Mouse (Mus musculus) liver, adult 2 months (tissue): ENCODE data around the gene Clptm1.

Experiments used
- CTCF ChIP-seq: fragments of 200-500 bp; IDR thresholded peaks from 2 replicates; pipeline ENCODE4 v1.5.1; 2011; ENCODE audit warnings: low read depth, low read length, control low read depth
- POLR2A ChIP-seq: fragments of 200-500 bp; IDR thresholded peaks from 2 replicates; pipeline ENCODE4 v1.6.1; 2011; ENCODE audit warnings: low read length, control low read depth; ENCODE audit not compliant: insufficient read depth; ENCODE audit errors: extremely low read depth

GRCm38 (mm10) chr7:19676662-19677061 is 11.8 kb upstream of the Clptm1 start:
- TF ChIP-seq POLR2A, result peak; percentile 15; the same call in 1 of the 2 replicates
- no peak for TF ChIP-seq CTCF
